Mouse (Mus musculus): ENCODE measurements around the gene Trappc6a. TPM values are rescaled to one million over a fixed set of nuclear protein-coding genes. Genes with fewer than 3 reads are reported as not detected.
"Not testable (repeated sequence)": the region's sequence is repeated elsewhere in the genome, so short reads cannot be mapped to it uniquely, and the experiment has no call there.

The Trappc6a gene
- total and polyA plus RNA-seq, 3 experiments: 70.2 to 253 (median 81.4) TPM

DNA sequence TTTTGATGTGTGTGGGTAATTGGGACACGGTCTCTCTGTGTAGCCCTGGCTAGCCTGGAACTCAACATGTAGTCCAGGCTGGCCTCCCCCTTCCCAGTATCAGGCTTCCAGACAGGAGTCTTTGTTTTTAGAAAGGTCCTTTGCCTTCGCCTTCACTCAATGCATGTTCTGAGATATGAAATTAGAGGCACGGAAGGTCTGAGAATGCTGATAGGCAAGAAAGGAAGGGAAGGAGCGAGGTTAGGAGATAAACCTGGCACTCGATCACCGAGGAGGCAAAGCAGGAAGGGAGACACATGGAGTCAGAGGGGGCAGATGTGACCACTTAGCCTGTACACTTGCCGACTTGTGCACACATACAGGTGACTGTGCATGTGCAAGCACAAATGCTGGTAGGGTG lies 21.6 kb upstream of the Trappc6a start:
- no peak for DNase-seq

DNA sequence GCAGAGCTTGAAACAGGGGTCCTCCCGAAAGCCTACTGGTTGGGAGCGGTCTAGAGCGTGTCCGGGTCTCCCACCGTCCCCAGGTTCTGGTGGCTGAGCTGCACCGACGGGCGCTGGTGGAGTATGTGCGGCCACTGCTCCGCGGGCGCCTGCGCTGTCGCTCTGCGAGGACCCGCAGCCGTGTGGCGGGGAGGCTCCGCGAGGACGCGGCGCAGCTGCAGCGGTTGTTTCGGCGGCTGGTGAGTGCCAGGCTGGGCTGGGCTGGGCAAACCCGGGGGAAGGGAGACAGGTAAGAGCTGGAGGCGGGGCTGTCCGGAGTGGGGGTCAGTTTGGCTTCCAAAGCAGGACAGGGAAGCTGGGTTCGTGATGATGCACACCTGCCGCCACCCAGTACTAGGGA lies 18.7 kb upstream of the Trappc6a start:
- DNase-seq: no peak

DNA sequence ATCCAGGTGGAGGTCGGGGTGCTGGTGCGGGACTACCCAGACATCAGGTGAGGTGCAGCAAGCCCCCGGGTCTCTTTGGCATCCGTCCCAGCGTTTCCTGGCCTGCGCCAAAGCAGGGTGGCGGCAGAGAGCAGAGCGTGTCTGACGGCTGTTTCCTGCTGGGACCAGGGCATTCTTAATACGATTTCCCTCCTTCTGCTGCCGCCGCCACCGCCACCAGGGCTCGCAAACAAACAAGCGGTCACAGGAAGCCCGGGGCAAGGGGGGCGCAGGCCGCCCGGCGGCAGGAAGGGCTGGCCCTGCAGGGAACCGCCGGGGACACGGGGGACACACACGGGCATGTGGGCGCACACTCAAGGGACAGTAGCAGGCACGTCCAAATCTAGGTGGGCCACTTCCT lies 16.5 kb upstream of the Trappc6a start:
- peak; percentile 83 for DNase-seq

DNA sequence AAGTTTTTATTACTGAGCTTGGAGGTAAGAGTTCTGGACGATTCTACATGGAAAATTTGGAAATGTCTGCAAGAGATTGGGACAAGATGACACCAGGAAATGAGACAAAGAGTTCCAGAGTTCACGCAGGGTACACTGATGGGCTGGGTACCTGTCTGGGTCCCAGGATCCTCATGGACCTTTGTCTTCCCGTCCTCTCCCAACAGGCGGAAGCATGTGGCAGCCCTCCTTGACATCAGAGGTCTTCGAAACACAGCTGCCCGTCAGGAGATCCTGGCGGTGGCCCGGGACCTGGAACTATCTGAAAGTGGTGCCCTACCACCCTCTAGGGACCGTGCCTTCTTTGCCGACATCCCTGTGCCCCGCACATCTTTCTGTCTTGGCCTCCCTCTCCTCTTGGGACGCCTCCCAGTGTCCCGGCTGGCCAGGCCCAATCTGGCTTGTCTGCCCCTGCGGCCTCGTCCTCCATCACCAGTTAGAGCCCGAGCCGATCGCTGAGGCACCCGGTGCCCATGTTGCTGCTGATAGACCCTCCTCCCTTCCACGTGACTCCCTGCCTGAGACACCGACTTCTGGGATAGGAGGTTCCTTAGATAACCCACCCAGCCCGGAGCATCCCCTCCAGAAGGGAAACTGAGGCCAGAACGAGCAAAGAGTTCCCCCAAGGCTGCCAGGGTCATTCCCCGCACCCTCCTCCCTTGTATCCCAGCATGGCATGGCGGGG lies 13.3 kb upstream of the Trappc6a start:
- DNase-seq: peak; percentile 63

DNA sequence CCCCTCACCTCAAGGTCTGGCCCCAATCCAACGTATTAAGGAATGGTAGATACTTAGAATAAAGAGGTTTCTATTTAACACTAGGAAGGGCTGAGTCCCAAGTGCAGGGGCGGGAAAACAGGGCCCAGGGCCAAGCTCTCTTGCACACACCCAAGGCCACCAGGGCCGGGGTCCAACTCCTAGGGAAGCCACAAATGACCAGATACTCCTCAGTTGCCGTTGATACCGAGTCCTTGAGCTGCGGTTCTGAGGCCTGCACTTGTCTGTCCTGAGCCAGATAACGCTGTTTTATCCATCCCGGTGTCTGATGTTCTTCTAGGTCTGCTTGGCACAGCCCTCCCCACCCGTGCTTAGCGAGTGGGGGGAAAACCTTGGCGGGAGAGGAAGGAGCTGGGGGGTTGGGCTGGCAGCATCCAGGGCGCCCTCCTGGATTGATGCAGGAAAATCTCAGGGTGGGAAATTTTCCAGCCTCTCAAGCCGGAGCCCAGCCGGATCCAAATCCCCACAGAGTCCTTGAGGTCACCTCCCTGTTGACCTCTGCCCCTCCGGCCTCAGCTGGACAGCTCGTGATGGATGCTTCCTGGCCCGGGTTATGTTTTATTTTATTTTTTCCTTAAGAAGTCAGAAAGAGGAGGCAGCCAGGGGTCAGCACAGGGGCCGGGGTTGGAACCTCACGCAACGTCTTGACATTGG lies 12.5 kb upstream of the Trappc6a start:
- DNase-seq: peak; percentile 92

DNA sequence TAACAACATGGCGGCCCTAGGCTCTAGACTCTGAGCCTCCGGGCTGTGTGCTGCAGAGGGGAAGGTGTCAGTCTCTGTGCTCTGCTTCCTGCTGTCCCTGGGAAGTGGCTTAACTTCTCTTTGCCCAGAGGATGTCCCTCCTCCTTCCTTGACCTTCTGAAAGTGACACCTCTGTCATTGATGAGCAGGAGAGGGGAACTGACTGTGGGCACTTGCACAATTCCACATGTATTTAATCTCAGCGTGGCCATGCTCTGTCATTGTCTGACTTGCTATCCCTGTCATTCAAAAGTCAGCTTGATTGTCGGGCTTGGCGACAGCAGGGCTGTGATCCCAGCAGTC lies 12.0 kb upstream of the Trappc6a start:
- DNase-seq: no peak

DNA sequence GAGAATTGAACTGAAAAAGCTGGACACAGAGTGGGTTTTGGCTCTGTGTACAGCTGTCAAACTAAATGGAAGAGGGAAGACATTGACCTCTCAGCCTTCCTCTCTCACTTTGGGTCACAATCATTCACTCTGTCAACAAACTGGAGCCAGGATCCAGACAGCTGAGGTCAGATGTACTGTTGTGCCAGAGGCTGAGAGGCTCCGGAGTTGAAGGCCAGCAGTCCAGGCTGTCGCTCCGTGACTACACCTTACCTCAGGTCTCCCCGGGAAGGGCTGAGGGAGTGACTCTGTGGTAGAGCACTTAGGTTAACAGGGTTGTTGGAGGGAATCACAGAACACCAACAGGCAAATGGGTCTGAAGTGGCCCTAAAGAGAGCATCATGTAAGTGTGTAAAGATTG lies 9.9 kb upstream of the Trappc6a start:
- peak; percentile 85 for DNase-seq

DNA sequence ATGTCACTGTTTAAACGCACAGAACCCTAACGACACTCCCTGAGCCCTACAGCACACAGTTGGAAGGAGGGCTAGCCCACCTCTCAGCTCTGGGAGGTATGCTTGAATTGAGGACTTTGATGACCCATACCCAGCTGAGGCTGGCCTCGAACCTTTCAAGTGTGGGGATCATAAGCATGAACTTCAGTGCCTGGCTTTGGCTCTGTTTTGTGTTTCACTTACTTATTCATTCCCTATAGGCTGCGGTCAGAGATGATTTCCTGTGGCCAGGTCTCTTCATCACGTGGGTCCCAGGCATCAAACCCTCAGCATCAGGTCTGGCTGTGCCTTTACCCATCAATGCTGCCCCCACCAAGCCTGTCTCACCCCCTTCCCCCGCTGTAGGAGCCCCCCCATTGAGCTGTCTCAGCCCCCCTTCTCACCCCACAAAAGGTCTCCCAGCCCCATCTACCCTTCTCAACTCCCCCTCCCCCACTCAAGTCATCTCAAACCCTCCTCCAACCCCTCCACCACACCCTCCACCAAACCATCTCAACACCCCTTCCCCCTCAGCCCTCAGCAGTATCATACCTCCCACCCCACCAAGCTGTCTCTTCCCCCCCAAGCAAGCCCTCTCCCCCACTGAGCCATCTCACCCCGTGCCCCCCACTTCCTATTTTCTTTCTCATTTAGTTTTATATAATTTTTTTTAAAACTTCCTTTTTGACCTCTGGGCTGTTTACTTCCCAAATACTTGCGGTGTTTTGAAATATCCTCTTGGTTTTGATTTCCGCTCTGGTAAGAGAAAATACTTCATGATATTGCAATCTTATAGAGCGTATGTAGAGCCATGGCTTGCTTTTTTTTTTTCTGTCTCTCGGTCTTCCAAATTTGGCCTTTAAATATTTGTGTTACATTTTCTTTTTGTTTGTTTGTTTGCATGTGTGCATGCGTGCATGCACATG lies 7.5 kb upstream of the Trappc6a start:
- DNase-seq: no peak

DNA sequence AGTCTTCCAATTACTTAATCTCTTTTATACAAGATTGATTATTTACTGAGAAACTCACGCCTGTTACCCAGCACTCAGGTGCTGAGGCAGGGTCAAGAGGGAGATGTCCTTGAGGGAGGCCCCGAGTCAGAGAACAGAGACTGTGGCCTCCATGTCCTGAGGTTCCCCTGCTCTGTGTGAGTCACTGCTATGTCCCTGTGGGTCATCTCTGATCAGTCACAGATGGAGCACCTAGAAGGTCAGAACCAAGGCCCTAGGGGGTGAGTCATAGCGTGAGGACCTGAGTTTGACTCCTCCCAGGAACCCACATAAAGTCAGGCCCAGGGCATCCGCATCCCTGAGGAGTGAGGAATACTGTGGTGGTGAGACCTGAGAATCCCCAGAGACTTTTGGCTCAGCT lies 6.5 kb upstream of the Trappc6a start:
- peak; percentile 91 for DNase-seq

DNA sequence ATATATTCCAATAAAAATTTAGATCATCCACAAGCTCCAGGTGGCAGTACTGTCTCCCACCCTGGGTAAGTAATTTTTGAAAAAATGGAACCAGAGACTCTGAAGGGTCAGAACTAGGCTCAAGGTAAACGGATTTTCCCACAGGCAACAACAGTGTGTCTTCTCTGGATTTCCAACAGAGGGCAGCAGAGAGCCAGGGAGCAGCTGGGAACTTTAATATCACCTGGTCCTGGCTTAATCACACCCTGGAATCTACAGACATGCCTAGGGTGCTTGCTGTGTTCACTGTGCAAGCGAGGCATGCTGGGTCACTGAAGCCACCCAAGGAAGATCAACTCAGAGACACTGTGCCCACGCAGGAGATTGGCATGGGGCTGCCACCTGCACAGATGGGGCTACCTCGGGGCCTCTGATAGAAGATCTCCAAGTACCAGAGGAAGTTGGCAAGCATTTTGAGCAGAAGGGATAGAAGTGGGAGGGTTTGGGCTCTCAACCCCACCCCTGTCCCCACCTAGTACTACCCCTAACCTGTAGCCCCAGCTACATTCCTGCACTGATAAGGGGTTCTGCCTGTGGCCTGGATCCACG lies 4.6 kb upstream of the Trappc6a start:
- DNase-seq: peak; percentile 66

DNA sequence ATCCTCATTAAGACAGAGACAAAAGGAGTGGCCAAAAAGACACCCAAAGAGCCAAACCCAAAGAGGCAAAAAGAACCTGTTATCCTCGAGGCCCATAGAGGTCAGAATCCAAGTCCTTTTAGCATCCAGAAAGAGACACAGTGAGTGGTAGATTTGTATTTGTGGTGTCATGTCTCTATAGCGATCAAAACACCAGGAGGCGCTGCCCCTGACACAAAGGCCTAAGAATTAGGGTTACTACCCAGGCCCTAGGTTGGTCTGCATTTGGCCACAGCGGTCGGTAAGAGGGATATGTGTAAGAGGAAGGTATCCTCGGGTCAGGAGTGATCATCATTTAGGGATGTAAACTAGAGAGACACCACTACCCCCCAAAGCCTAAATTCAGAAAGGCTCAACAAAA lies 1.9 kb upstream of the Trappc6a start:
- DNase-seq: no peak

DNA sequence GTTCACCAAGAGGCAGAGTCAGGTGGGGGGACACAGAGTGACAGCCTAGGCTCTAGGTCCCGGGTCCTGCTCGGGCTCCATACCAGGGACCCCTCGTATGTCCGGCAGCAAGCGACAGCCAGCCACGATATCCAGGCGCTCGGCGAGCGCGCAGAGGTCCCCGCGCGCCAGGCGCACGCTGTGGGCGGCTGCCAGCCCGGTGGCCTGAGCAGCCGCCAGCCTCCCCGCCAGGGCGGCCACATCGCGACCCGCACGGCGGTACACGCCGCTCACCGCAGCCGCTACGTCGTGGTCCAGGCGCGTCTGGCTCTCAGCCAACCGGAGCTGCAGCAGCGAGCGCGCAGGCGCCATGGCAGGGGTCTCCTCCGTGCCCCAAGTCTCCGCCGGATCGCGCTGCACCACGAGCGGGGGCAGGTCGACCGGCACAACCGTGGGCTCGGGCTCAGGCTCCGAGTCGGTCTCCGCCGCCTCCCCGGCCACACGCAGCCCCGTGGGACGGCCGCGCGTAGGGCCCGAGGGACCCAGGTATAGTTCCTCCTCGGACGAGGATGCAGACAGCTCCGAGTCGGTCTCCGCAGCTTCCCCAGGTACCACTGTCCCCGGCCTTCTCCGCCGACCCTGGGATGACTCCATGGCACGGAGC lies 1.1 kb upstream of the Trappc6a start:
- DNase-seq: peak; percentile 71

DNA sequence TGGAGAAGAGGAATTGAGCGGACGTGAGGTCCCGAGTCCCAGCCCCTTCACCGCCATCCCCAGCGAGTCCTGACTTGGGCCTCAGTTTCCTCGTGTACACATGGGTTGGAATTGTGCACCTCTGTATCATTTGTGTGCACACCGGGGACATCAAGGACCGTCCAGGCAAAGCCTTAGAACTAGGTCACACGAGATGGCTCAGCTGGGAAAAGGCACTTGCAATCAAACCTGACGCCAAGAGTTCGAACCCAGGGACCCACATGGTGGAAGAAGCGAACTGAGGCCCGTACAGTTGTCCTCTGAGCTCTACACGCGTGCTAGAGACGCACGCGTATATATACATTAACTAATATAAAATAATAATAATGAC lies 598 bp upstream of the Trappc6a start:
- DNase-seq: no peak

DNA sequence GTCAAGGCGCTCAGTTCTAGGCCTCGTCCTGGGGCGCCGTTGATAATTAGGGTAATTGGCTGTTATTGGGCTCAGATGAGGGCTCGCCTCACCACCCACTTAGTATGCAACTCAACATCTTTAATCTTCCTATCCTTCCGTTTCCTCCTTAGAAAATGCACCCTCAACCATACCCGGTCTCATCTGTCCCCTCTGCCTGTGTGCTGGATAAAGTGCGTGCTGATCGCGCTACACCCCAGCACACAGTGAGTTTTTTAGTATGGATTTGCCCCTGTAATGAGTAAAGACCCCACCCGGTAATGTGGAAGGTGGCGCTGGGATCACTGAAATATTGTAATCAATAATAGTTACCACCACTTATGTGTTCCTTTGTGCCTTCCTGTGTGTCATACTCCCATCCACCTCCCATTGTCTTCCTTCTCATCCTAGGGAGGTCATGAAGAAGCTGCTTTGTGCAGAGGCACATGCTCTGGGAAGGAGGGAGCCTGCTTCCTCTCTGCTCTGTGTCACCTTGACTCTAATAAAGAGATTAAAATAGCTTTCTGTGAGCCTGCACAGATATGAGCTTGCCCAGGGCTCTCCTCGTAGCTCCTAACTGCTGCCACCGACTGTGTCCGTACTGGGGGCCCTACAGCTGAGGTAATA lies 851 bp downstream of the Trappc6a start:
- DNase-seq: no peak

DNA sequence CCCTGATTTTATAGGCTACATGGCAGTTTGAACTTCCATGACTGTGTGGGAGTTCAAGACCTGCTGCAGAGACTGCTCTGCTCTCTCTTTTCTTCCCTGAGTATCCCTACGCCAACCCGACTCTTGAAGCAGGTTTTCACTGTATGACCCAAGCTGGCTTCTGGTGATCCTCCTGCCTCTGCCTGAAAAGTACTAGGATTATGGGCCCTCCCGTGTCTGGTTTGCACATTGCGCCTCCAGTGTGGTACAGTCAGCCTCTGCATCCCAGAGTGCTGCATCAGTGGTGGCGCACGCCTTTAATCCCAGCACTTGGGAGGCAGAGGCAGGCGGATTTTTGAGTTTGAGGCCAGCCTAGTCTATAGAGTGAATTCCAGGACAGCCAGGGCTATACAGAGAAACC lies 1.6 kb downstream of the Trappc6a start:
- no peak for DNase-seq

DNA sequence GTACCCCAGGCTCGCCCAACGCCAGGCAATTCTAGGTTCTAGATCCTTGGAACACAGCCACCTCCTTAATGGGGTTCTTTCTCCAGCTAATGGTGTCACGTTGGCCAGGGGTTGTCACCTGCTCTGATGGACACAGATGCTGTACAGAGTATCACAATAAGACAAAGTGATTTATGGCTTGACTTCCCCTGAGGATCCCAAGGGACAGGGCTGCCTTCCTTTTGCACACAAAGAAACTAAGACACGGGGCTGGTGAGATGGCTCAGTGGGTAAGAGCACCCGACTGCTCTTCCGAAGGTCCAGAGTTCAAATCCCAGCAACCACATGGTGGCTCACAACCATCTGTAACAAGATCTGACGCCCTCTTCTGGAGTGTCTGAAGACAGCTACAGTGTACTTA lies 3.7 kb downstream of the Trappc6a start:
- DNase-seq: not testable (repeated sequence)

DNA sequence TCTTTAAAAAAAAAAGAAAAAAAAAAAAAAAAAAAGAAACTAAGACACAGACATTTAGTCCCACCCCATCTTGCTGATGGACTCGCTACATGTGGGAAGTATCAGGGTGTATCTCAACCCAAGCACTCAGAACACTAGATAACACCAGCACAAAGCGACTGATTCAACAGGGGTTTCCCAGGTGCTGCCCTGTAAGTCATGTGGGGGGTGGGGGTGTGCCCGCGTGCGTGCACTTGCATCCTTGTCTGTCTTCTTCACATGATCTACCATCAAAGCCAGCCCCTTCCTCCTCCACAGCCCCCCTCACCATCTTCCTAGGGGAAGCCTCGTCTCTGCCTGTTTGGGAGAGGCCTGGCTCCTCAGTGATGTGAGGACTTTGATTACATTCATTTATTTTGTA lies 4.2 kb downstream of the Trappc6a start:
- no peak for DNase-seq

DNA sequence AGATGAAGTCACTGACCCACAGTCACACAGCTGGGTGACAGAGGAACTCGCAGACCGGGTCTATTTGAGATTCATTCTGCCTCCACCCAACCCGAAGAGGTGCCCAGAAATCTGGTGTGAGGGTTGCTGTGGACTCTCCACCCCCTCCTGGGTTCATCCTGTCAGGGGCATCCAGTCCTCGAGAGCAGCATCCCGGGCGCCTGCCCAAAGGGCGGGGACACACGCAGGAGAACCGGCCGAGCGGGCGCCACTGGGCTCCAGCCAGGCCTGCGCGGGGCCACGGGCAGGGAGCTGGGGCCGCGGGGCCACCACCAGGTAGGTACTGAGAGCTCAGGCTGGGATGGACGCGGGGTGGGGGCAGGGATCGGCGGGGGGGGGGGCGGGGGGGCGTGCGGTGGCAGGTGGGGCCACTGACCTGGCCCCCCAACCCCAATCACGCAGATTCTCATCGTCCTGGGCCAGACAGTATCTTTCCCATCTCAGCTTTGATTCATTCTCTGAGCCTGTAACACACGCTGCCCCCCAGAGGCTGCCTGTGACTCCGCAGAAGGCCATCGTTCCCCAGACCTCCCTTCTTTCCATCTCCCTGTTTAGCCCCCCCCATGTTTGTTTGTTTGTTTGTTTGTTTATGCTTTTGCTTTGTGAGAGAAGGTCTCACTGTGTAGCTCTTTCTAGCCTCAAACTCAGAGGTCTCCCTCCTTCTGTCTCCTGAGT lies 9.6 kb downstream of the Trappc6a start, which contains the start of gene Nkpd1:
TSS of gene Nkpd1 (plus strand) at position 187 of the 714 bp plus-strand sequence.
- DNase-seq: no peak

DNA sequence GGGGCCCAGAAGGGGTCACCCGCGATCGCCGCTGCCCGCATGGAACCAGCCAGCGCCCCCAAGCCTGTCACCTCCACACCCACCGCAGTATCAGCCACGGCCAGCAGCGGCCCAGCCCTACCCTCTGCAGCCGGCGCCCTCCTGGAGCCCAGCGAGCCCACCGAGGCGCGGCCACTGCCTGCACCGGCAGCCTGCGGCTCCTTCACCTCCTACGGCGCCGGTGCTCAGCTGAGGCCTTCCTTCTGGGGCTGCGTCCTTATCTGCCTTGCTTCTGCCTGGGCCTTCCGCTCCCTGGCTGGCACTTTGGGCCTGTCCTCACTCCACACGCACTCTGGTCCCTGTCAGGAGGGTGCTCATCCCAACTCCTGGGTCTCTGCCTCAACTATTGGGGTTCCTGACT lies 11.8 kb downstream of the Trappc6a start:
- DNase-seq: no peak

DNA sequence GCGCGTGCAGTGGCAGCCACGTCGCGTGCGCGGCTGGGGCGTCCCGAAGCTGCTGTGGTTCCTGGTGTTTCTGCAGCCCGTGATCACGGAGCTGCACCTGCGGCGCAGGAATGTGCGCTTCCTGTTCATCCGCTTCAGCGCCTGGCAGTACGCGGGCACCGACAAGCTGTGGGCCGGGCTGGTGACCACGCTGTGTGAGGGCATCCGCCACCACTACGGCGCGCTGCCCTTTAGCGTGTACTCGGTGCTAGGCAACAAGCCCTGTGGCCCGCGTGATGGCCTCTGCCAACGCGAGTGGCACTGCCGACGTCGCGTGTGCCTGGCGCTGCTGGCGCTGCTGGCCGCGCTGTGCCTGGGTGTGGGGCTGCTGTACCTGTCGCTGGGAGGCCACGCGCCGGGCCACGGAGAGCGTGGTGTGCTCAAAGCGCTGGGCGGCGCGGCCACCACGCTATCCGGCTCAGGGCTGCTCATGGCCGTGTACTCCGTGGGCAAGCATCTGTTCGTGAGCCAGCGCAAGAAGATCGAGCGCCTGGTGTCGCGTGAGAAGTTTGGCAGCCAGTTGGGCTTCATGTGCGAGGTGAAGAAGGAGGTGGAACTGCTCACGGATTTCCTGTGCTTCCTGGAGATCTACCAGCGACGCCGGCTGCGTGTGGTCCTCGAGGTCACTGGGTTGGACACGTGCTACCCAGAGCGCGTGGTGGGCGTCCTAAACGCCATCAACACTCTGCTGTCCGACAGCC lies 15.0 kb downstream of the Trappc6a start:
- no peak for DNase-seq

Data from adrenal gland, adult 2 months (tissue).